Mouse (Mus musculus) duodenum, adult 2 months (tissue): ENCODE results near the gene Fosl1. TPM values are rescaled to one million over a fixed set of nuclear protein-coding genes. Genes with fewer than 3 reads are reported as not detected.

ENCODE experiments used
- polyA plus RNA-seq: library from polyadenylated mRNA; depleted of rRNA; stranded (reverse); fragments of >200 nt; gene quantifications from 2 replicates; pipeline ENCODE4 v1.2.3, GENCODE M21; 2012; ENCODE audit warnings: low replicate concordance; rRNA removed

Gene Fosl1
- polyA plus RNA-seq, result 0.43 and 3.2 TPM in 2 replicates

GRCm38 (mm10) chr19:5447515-5448353 lies at the start of gene Fosl1:
Fosl1 (plus strand) TSS chr19:5447547.

GRCm38 (mm10) chr19:5402293-5402692 lies 45.1 kb upstream of the Fosl1 start, which contains the start of gene Tsga10ip:
Tsga10ip (minus strand) TSS chr19:5402526.

GRCm38 (mm10) chr19:5424782-5425741 lies 22.3 kb upstream of the Fosl1 start, which contains the start of the genes Drap1 and AI837181:
Drap1 (minus strand) TSS chr19:5424979.
AI837181 (plus strand) TSS chr19:5425144.

GRCm38 (mm10) chr19:5457746-5458442 lies 10.5 kb downstream of the Fosl1 start, which contains the start of gene Ccdc85b:
Ccdc85b (minus strand) TSS chr19:5457894.

GRCm38 (mm10) chr19:5460465-5460911 lies 13.1 kb downstream of the Fosl1 start, which contains the start of gene Fibp:
Fibp (plus strand) TSS chr19:5460615.

GRCm38 (mm10) chr19:5468374-5468773 lies 21.0 kb downstream of the Fosl1 start, which contains the start of gene Ctsw:
Ctsw (minus strand) TSS chr19:5468507.

GRCm38 (mm10) chr19:5473720-5474119 lies 26.4 kb downstream of the Fosl1 start, which contains the start of gene Efemp2:
Efemp2 (plus strand) TSS chr19:5473954.

GRCm38 (mm10) chr19:5487768-5488550 lies 40.6 kb downstream of the Fosl1 start, which contains the start of gene Mus81:
Mus81 (minus strand) TSS chr19:5488402.

GRCm38 (mm10) chr19:5490313-5490897 lies 43.1 kb downstream of the Fosl1 start, which contains the start of gene Cfl1:
Cfl1 (plus strand) TSS chr19:5490455.

GRCm38 (mm10) chr19:5503687-5504086 lies 56.3 kb downstream of the Fosl1 start, which contains the start of gene 1700020D05Rik:
1700020D05Rik (minus strand) TSS chr19:5503787.

Other genes with a start within 250 kb of the Fosl1 start
- gene Pacs1, start 174.4 kb upstream of the Fosl1 start, polyA plus RNA-seq, result 6.7 and 7.8 TPM in 2 replicates
- gene Sf3b2, start 152.1 kb upstream of the Fosl1 start, polyA plus RNA-seq, result 86.5 and 99.5 TPM in 2 replicates
- gene Gal3st3, start 149.2 kb upstream of the Fosl1 start, polyA plus RNA-seq, result 0.08 TPM in 1 of 2 replicates, not detected in the other
- not detected in 2 replicates for gene Catsper1, start 111.8 kb upstream of the Fosl1 start, polyA plus RNA-seq
- 775 and 1,382 TPM in 2 replicates for gene Cst6, start 98.0 kb upstream of the Fosl1 start, polyA plus RNA-seq
- gene Eif1ad, start 80.8 kb upstream of the Fosl1 start, polyA plus RNA-seq, result 22.1 and 39.9 TPM in 2 replicates
- 134 and 143 TPM in 2 replicates for gene Banf1, start 80.4 kb upstream of the Fosl1 start, polyA plus RNA-seq
- gene Sart1, start 58.8 kb upstream of the Fosl1 start, polyA plus RNA-seq, result 4.2 and 12.1 TPM in 2 replicates
- gene Tsga10ip, start 45.0 kb upstream of the Fosl1 start, polyA plus RNA-seq, result 0.38 and 5.1 TPM in 2 replicates
- gene Drap1, start 22.6 kb upstream of the Fosl1 start, polyA plus RNA-seq, result 75.9 and 95.8 TPM in 2 replicates
- 53.5 and 90.2 TPM in 2 replicates for gene AI837181, start 22.4 kb upstream of the Fosl1 start, polyA plus RNA-seq
- gene Ccdc85b, start 10.3 kb downstream of the Fosl1 start, polyA plus RNA-seq, result 3.0 and 4.1 TPM in 2 replicates
- 77.1 and 157 TPM in 2 replicates for gene Fibp, start 13.1 kb downstream of the Fosl1 start, polyA plus RNA-seq
- 3.0 and 8.9 TPM in 2 replicates for gene Ctsw, start 21.0 kb downstream of the Fosl1 start, polyA plus RNA-seq
- 24.2 and 26.7 TPM in 2 replicates for gene Efemp2, start 26.4 kb downstream of the Fosl1 start, polyA plus RNA-seq
- 24.4 and 30.3 TPM in 2 replicates for gene Mus81, start 40.9 kb downstream of the Fosl1 start, polyA plus RNA-seq
- gene Cfl1, start 42.9 kb downstream of the Fosl1 start, polyA plus RNA-seq, result 354 and 628 TPM in 2 replicates
- gene 1700020D05Rik, start 56.2 kb downstream of the Fosl1 start, polyA plus RNA-seq, result 0.19 TPM in 1 of 2 replicates, not detected in the other
- 2.3 and 3.4 TPM in 2 replicates for gene Snx32, start 63.0 kb downstream of the Fosl1 start, polyA plus RNA-seq
- gene Ovol1, start 113.1 kb downstream of the Fosl1 start, polyA plus RNA-seq, result 50.7 and 55.8 TPM in 2 replicates
- 27.3 and 37.3 TPM in 2 replicates for gene Ap5b1, start 120.5 kb downstream of the Fosl1 start, polyA plus RNA-seq
- 55.0 and 64.6 TPM in 2 replicates for gene Rnaseh2c, start 154.3 kb downstream of the Fosl1 start, polyA plus RNA-seq
- gene Kat5, start 162.7 kb downstream of the Fosl1 start, polyA plus RNA-seq, result 28.1 and 29.4 TPM in 2 replicates
- gene Rela, start 189.9 kb downstream of the Fosl1 start, polyA plus RNA-seq, result 63.4 and 69.8 TPM in 2 replicates
- gene Sipa1, start 216.2 kb downstream of the Fosl1 start, polyA plus RNA-seq, result 31.8 and 39.3 TPM in 2 replicates
- 93.9 and 146 TPM in 2 replicates for gene Map3k11, start 241.2 kb downstream of the Fosl1 start, polyA plus RNA-seq
- 123 and 125 TPM in 2 replicates for gene Pcnx3, start 241.4 kb downstream of the Fosl1 start, polyA plus RNA-seq